ENCODE assay signal across 7 mouse cellular contexts in the genomic region with DNA sequence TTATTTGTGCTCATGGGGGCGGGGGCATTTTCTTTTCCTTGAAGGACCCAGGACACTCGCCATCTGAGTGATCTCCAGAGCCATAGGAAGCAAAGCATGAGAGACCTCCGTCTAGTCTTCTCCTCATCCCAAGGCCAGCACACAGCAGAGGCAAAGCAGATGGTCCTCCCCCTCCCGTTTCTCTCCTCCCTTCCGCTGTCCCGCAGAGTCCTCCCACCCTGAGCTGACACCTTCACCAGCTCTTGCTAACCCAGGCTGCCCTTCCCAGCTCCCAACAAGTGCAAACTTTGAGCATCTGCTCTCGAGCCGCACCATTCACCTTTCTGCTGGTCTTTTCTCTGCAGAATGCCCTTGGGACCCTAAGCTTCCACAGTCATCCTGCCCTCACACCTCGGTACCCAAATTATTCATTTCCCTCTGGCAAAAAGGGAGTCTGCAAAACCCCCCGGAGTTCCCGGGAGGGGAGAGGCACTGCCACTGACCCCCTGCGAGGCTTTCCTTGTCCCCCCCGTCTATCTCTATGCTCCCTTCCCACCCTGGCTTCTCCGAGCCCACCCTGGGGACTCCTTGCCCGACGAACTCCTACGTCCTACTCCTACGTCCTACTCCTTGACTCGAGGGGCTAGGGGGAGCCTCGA. TPM values are rescaled to one million over a fixed set of nuclear protein-coding genes. Genes with fewer than 3 reads are reported as not detected.
DNase-seq lines count a peak whose midpoint lies in the region; ATAC-seq lines count a peak whose summit lies in the region.

No protein-coding gene starts in this region.

- WGBS in embryonic facial prominence, embryonic 14.5 days: 5% methylated on average over 20 of the region's 20 CpGs
- WGBS in hindbrain, embryonic 16.5 days: 5% methylated on average over 20 of the region's 20 CpGs
- WGBS in liver, embryonic 13.5 days (ENCODE audit: insufficient replicate concordance): 3% methylated on average over 20 of the region's 20 CpGs
- WGBS in stomach, embryonic 16.5 days: 4% methylated on average over 20 of the region's 20 CpGs

- no peaks in the 10 kb centered on the region for H3K9me3 ChIP-seq in embryonic facial prominence, embryonic 14.5 days (ENCODE audit: control insufficient read depth, low read length)
- H3K9me3 ChIP-seq in hindbrain, embryonic 16.5 days (ENCODE audit: control insufficient read depth, low read length): no peaks in the 10 kb centered on the region
- H3K9me3 ChIP-seq in liver, embryonic 13.5 days (replicated peaks): no peaks in the 10 kb centered on the region
- no peaks in the 10 kb centered on the region for H3K9me3 ChIP-seq in stomach, embryonic 16.5 days (replicated peaks; ENCODE audit: control insufficient read depth, low read length)

- no peaks in the 10 kb centered on the region for H3K4me1 ChIP-seq in embryonic facial prominence, embryonic 14.5 days (ENCODE audit: control insufficient read depth, insufficient read depth, low read length)
- peaks cover 17% of the 10 kb centered on the region for H3K4me1 ChIP-seq in hindbrain, embryonic 16.5 days (ENCODE audit: control insufficient read depth, insufficient read depth, low read depth, low read length)
- H3K4me1 ChIP-seq in liver, embryonic 13.5 days (replicated peaks): peaks cover 5% of the 10 kb centered on the region; the same call in 1 of the 2 replicates
- H3K4me1 ChIP-seq in stomach, embryonic 16.5 days (ENCODE audit: control insufficient read depth, insufficient read depth, low read length): no peaks in the 10 kb centered on the region

- H3K4me3 ChIP-seq in embryonic facial prominence, embryonic 14.5 days (ENCODE audit: low read depth, low read length): peak overlapping the region; percentile 66
- H3K4me3 ChIP-seq in hindbrain, embryonic 16.5 days (ENCODE audit: low read length): peak overlapping the region; percentile 85
- H3K4me3 ChIP-seq in liver, embryonic 13.5 days (replicated peaks): peak overlapping the region; percentile 53
- H3K4me3 ChIP-seq in stomach, embryonic 16.5 days (replicated peaks; ENCODE audit: low read length): peak overlapping the region; percentile 60

- DNase-seq in urinary bladder, postnatal 14 days (ENCODE audit: low spot score): peak; percentile 8
- no peak for DNase-seq in urinary bladder, postnatal 25 days (ENCODE audit: low spot score)
- peak; percentile 26 for DNase-seq in embryonic facial prominence, embryonic 14.5 days (ENCODE audit: low spot score)
- DNase-seq in liver, embryonic 13.5 days: no peak

- H3K36me3 ChIP-seq in embryonic facial prominence, embryonic 14.5 days (ENCODE audit: control insufficient read depth, insufficient read depth, low read length): no peaks in the 10 kb centered on the region
- H3K36me3 ChIP-seq in hindbrain, embryonic 16.5 days (ENCODE audit: control insufficient read depth, insufficient read depth, low read length): no peaks in the 10 kb centered on the region
- H3K36me3 ChIP-seq in liver, embryonic 13.5 days: no peaks in the 10 kb centered on the region
- H3K36me3 ChIP-seq in stomach, embryonic 16.5 days (ENCODE audit: control insufficient read depth, insufficient read depth, low read length): no peaks in the 10 kb centered on the region

- ATAC-seq in embryonic facial prominence, embryonic 14.5 days (ENCODE audit: low read depth): 0 out of 2 replicates have a peak, but pooled peaks have one; percentile 5
- peak; percentile 6 for ATAC-seq in hindbrain, embryonic 16.5 days
- ATAC-seq in liver, embryonic 13.5 days (ENCODE audit: low read depth): no peak
- no peak for ATAC-seq in stomach, embryonic 16.5 days (ENCODE audit: insufficient read depth, low FRiP score)
- ATAC-seq in megakaryocyte, adult 5-6 weeks (ENCODE audit: poor library complexity, severe bottlenecking): no peak

- no peak overlapping the region for H3K27ac ChIP-seq in embryonic facial prominence, embryonic 14.5 days (replicated peaks; ENCODE audit: low read depth, low read length)
- no peak overlapping the region for H3K27ac ChIP-seq in hindbrain, embryonic 16.5 days (ENCODE audit: low read depth, low read length)
- H3K27ac ChIP-seq in liver, embryonic 13.5 days: no peak overlapping the region
- H3K27ac ChIP-seq in stomach, embryonic 16.5 days (ENCODE audit: low read length): no peak overlapping the region

- H3K27me3 ChIP-seq in embryonic facial prominence, embryonic 14.5 days (replicated peaks; ENCODE audit: control insufficient read depth, insufficient read depth, low read length): peaks cover 37% of the 10 kb centered on the region
- H3K27me3 ChIP-seq in hindbrain, embryonic 16.5 days (replicated peaks; ENCODE audit: control insufficient read depth, insufficient read depth, low read length): peaks cover 14% of the 10 kb centered on the region
- H3K27me3 ChIP-seq in liver, embryonic 13.5 days: peaks cover 54% of the 10 kb centered on the region
- H3K27me3 ChIP-seq in stomach, embryonic 16.5 days (ENCODE audit: control insufficient read depth, insufficient read depth, low read length): peaks cover 4% of the 10 kb centered on the region; the same call in 1 of the 2 replicates

- peak overlapping the region; percentile 99 for H3K4me2 ChIP-seq in embryonic facial prominence, embryonic 14.5 days (ENCODE audit: low read depth, low read length)
- peak overlapping the region; percentile 98 for H3K4me2 ChIP-seq in hindbrain, embryonic 16.5 days (ENCODE audit: low read length)
- peak overlapping the region; percentile 63 for H3K4me2 ChIP-seq in liver, embryonic 13.5 days
- H3K4me2 ChIP-seq in stomach, embryonic 16.5 days (ENCODE audit: low read depth, low read length): peak overlapping the region; percentile 99

- peak overlapping the region; percentile 67 for H3K9ac ChIP-seq in embryonic facial prominence, embryonic 14.5 days (ENCODE audit: low read depth, low read length)
- peak overlapping the region; percentile 81 for H3K9ac ChIP-seq in hindbrain, embryonic 16.5 days (ENCODE audit: low read depth, low read length)
- no peak overlapping the region for H3K9ac ChIP-seq in liver, embryonic 13.5 days
- H3K9ac ChIP-seq in stomach, embryonic 16.5 days (ENCODE audit: low read length): peak overlapping the region; percentile 71

RNA-seq across cellular contexts. Expression of gene Zfp385b, which starts 3.5 kb away (rescaled TPM):
- polyA plus RNA-seq in embryonic facial prominence, embryonic 14.5 days (2014; fragmentation: Nextera tagmentation; extraction: Ambion mirVana): 8.9 and 10.9 TPM in 2 replicates
- polyA plus RNA-seq in hindbrain, embryonic 16.5 days (2015; fragmentation: Nextera tagmentation; extraction: Ambion mirVana): 17.4 and 18.1 TPM in 2 replicates
- 3.1 and 4.6 TPM in 2 replicates for polyA plus RNA-seq in liver, embryonic 13.5 days (2015; fragmentation: Nextera tagmentation; extraction: Ambion mirVana)
- 5.6 and 6.6 TPM in 2 replicates for polyA plus RNA-seq in stomach, embryonic 16.5 days (2015; fragmentation: Nextera tagmentation; extraction: Ambion mirVana)
- not detected in 2 replicates for total RNA-seq in megakaryocyte, adult 5-6 weeks (2015)
- total RNA-seq in megakaryocyte, adult 5-6 weeks (2017): not detected in 2 replicates

Comparison
In these comparisons a context has a peak if more than half of its experiments do, and no peak if none do; other contexts are left out.
1. DNase-seq: peak in urinary bladder, postnatal 14 days (single experiment) and embryonic facial prominence, embryonic 14.5 days (single experiment); none in urinary bladder, postnatal 25 days (single experiment) and liver, embryonic 13.5 days (single experiment).
2. ATAC-seq: peak in embryonic facial prominence, embryonic 14.5 days (single experiment) and hindbrain, embryonic 16.5 days (single experiment); none in liver, embryonic 13.5 days (single experiment), stomach, embryonic 16.5 days (single experiment) and megakaryocyte, adult 5-6 weeks (single experiment).
3. Peak in every context shown above with its lines, with median percentiles within 50 percentile points of each other: H3K4me2 ChIP-seq and H3K4me3 ChIP-seq.